Mouse (Mus musculus): ENCODE measurements at regions not wholly inside any gene's neighbourhood (a gene's known extent, or its start where the extent isn't known, plus 50 kb on each side); places are given as distances from the start of the nearest gene placed in this dataset.

GRCm38 (mm10) chr7:52399513-52399912 is 384.0 kb upstream of the 1700015G11Rik start:
- DNase-seq (ENCODE audit: low spot score): no peak

DNA sequence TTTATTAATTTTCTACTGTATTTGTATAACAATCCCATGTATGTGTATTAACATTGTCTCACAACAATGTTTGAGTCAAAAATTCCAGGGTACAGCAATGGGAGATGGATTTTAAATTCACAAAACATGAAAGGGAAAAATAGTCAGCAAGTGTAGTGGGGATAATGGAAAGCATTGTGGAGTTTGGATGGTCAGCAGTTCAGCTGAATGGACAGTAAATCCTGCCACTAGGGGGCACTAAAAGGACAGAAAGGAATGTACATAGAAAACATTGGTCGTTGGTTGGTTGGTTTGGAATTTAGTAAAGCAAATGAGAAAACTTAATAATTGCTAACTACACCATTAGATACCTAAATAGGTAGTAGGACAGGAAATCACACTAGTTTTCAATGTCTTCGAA is 376.3 kb upstream of the 1700015G11Rik start:
- peak; percentile 22 for DNase-seq (ENCODE audit: low spot score)
